Mouse (Mus musculus): ENCODE measurements around the gene Tnxb. TPM values are rescaled to one million over a fixed set of nuclear protein-coding genes. Genes with fewer than 3 reads are reported as not detected.
"Not testable (repeated sequence)": the region's sequence is repeated elsewhere in the genome, so short reads cannot be mapped to it uniquely, and the experiment has no call there.

Gene Tnxb
- polyA plus RNA-seq, 1 experiment: 11.0 TPM

DNA sequence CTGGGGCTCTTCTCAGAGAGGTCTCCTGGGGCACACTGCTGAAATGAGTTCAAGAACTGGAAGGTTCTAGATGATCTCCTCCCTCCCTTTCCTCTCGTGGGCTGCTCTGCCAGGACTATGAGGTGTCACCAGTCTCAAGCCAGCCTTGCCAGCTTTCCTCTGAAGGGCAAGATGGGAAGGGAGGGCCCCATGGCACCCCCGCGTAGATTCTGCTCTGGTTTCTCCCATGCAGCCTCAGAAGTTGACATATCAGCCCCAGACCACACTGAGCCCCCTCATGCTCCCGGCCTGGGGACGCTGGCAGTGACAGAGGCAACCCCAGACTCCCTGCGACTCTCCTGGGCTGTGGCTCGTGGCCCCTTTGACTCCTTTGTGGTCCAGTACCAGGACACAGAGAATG is 45.1 kb downstream of the Tnxb start:
- WGBS: 82% methylated on average over 7 of the region's 7 CpGs
- DNase-seq (ENCODE audit: low read depth, low spot score): not testable (repeated sequence)

DNA sequence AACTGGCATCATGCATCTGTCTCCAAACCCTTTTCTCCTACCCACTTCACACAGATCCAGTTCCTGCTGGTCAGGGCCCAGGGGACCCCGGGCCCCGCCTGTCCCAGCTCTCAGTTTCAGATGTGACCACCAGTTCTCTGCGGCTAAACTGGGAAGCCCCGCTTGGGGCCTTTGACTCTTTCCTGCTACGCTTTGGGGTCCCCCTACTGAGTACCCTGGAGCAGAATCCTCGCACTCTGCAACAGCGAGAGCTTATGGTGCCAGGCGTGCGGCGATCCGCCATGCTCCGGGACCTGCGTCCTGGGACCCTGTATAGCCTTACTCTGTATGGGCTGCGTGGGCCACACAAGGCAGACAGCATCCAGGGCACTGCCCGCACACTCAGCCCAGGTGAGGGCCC is 45.9 kb downstream of the Tnxb start:
- no peak for DNase-seq (ENCODE audit: low read depth, low spot score)
- 91% methylated on average over 15 of the region's 15 CpGs for WGBS

DNA sequence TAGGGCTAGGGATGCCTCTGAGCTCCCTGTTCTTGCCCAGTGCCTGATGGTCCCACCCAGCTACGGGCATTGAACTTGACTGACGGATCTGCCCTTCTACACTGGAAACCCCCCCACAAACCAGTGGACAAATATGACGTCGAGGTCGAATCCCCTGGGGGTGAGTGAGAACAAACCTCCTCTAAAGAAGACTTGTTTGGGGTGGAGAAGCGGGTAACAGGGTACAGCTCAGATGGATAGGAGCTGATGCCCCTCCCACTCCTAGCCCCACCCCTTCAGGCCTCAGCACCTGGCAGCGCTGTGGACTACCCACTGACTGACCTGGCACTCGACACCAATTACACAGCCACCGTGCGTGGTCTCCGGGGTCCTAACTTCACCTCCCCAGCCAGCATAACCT is 47.1 kb downstream of the Tnxb start:
- 75% methylated on average over 11 of the region's 11 CpGs for WGBS
- no peak for DNase-seq (ENCODE audit: low read depth, low spot score)

DNA sequence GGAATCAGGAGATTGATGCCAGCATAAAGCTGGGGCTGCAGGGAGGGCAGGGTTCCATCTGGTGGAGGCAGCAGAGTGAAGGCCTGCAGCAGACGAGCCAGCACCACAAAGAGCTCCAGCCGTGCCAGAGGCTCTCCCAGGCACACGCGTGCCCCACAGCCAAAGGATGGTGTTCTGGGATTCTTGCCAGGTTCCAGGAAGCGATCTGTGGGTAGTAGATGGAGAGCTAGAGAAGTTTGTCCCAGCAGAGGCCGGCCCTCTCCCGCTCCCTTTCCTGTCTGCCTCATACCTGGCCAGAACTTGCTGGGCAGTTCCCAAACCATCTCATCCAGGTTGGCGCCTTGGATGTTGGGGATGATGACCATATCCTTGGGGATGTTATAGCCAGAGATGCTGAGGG is 49.6 kb downstream of the Tnxb start:
- DNase-seq (ENCODE audit: low read depth, low spot score): not testable (repeated sequence)
- 61% methylated on average over 8 of the region's 8 CpGs for whole genome bisulfite sequencing

DNA sequence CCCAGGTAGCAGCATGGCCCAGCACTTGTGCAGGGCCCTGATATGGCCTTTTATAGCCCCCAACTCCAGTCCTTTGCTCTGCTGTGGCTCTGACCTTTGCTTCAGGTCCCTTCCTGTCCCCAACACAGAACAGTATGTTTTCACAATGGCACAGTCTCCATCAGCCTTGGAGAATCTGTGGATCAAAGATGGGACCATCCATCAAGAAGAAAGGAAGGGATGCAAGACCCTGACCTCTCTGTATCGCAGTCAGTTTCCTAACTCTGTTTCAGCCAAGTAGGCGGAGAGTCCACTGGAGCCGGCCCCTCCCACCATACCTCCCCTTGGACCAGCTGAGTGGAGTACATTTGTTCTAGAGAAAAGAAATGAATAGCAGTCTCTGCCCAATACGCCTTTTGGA is 51.9 kb downstream of the Tnxb start:
- WGBS: 85% methylated on average over 3 of the region's 4 CpGs
- not testable (repeated sequence) for DNase-seq (ENCODE audit: low read depth, low spot score)

DNA sequence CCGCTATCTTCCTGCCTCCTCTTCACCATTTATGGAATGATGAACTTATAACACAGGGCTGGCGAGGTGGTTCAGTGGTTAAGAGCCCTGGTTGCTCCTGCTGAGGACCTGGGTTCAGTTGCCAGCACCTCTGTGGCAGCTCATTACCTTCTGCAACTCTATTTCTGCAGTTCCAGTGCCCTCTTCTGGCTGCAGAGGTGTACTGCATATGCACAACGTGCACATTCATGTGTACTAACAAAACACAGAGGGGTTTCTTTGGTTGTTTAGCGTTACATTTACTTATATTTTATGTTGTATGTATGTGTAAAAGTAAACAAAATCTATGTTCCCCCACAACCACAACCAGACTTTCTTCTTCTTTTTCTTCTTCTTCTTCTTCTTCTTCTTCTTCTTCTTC is 52.7 kb downstream of the Tnxb start:
- WGBS: 80% methylated on average over 4 of the region's 4 CpGs
- no peak for DNase-seq (ENCODE audit: low read depth, low spot score)

DNA sequence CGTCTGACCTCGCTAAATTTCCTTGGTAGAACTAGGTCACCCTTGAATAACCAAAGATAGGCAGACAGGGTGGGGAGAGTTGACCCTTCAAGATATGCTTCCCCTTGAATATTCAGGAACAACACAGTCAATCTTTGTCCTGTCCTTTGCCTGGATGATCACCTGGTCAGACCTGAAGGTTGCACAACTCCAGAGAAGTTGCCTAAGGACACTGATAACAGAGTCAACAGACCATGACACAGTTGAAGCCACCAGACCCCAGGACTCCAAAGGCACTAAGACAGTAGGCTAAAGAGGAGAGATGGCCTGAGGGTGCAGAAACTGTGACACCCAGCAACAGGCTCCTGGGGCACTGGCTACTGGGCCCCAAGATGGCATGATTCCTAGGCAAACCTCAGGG is 57.6 kb downstream of the Tnxb start:
- no peak for DNase-seq (ENCODE audit: low read depth, low spot score)
- 87% methylated on average over 2 of the region's 2 CpGs for WGBS

DNA sequence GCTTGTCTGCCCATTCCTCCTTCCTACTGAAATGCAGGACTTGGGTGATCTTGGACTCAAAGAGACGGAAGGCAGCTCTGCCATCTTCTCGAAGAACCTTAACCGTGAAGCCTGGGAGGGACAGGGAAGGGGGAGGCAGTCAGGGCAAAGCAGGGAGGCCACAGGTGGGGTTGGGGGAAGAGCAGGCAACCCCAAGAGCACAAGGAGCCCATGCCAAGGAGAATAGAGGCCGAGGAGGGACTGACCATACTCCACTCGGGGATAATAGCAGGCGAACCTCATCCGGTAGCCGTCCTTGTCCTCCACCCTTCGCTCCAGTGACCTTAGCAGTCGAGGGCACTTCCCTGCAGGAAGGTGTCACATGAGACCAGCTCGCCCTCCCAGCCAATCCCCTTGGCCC is 58.8 kb downstream of the Tnxb start:
- WGBS: 81% methylated on average over 11 of the region's 11 CpGs
- not testable (repeated sequence) for DNase-seq (ENCODE audit: low read depth, low spot score)

DNA sequence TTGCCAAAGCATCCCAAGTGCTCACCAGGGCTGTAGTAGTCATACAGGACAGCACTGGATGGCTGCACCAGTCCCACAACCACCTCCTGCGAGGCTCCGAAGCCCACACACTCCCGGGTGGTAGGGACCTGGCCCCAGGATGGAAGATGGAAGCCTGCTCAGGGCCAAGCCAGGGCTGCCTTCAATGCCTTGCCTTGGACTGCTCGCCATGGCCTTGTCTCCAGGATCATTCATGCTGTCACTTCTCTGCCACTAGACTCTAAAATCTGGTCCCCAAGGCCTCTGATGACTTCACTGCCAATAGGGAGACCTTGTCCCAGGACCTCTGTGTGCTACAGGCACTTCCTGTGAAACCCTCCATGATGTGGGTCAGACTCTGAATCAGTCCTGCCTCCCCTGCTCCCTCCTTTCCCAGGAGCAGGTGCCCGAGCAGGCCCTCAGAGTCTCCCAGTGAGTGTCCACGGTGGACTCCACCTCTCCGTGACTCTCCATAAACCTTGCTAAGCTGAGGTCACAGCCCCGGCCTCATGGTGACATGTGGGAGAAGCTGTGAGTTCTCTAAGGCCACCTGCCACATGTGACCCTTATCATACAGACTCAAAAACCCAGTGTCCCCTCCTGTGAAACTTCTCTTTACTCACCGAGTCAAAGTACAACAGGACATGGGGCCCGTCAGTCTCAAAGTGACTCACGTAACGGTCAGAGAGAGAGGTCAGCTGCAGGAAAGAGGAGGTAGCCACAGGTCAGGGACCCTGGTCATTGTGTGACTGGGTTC is 59.6 kb downstream of the Tnxb start:
- WGBS: 75% methylated on average over 12 of the region's 12 CpGs
- not testable (repeated sequence) for DNase-seq (ENCODE audit: low read depth, low spot score)

DNA sequence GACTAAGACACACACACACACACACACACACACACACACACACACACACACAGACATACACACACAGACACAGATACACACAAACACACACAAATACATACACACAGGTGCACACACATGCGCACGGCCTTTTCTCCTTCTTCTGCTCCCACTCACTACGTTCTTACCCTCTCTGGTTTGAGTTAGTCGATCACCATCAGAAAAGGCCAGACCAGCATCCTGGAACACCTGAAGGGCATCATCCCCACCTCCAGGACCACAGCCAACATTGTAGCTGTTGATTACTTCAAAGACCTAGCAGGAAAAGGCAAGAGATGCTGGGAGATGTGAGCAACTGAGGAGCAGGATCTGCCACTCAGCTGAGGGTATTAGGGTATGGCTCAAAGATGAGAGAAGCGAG is 67.1 kb downstream of the Tnxb start:
- not testable (repeated sequence) for DNase-seq (ENCODE audit: low read depth, low spot score)
- WGBS: 81% methylated on average over 5 of the region's 5 CpGs

DNA sequence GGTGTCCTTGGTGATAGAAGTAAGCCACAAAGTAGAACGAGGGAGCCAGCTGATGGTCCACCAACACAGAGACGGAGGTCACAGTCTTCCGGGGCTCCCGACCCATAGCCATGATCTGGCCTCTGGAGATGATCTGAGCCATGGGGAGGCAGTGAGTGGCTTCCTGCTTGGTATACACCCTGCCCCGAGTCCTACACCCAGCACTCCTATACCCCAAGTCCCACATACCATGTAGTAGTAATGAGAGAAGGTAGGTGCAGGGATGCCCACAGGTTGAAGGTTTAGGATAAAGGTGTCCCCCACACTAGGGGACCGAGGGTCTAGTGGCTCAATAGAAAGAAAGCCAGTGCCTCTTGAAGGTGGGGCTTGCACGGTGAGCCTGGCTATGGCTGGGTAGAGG is 69.4 kb downstream of the Tnxb start:
- 84% methylated on average over 7 of the region's 7 CpGs for WGBS
- not testable (repeated sequence) for DNase-seq (ENCODE audit: low read depth, low spot score)

DNA sequence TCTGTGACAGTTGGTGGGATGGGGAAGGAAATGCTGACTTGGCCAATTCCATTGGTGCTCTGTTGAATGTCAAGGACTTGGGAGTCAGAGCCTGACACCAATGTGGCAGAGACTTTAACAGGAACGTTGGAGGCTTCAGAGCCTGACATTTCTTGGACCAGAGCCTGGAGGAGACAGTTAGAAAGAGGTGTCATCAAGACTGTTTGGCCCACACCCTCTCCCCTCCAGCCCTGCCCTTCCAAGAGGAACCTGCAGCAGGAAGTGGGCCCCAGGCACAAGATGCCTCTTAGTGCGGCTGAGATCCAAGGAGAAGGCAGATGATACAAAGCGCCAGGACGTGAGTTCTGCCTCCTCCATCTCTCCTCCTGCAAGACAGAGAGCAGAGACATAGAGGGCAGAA is 69.9 kb downstream of the Tnxb start:
- no peak for DNase-seq (ENCODE audit: low read depth, low spot score)
- WGBS: 52% methylated on average over 4 of the region's 4 CpGs

DNA sequence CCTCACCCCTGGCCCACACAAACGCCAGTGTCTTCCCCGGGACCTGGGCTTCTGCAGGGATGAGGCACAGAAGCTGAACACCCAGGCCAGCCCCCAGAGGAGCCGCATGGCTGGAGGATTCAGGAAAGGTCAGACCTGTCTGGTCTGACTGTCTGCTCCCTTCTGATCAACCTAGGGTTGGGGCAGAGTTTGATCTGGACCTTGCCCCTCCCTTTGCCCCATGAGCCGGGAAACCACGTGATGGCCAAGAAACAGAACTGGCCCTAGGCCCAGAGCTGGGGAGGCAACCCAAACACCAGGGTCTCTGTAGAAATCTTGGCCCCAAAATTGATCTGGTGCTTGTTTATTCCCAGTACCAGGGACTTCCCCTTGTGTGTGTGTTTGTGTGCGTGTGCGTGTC is 73.4 kb downstream of the Tnxb start, which contains the start of gene C4b:
TSS of gene C4b (minus strand) at position 164 of the 400 bp plus-strand sequence.
- DNase-seq (ENCODE audit: low read depth, low spot score): no peak
- WGBS: 62% methylated on average over 7 of the region's 7 CpGs

DNA sequence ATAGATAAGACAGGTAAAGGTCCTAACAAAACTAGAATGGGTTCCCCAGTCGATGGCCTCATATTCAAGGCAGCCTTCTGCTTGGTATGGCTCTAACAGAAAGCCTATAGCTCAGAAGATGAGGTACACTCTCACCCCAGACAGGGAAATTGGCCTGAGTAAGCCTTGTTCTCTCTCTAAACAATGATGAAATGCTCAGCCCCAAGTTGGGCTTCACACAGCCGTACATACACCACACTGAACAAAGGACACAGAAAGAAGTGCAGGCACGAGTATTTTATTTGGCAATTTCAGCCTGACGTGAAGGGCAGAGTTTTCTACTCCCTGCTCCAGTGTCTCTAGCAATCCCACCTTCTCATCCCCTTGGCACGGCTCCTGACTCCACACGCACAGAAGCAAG is 73.9 kb downstream of the Tnxb start:
- 66% methylated on average over 6 of the region's 6 CpGs for WGBS
- no peak for DNase-seq (ENCODE audit: low read depth, low spot score)

DNA sequence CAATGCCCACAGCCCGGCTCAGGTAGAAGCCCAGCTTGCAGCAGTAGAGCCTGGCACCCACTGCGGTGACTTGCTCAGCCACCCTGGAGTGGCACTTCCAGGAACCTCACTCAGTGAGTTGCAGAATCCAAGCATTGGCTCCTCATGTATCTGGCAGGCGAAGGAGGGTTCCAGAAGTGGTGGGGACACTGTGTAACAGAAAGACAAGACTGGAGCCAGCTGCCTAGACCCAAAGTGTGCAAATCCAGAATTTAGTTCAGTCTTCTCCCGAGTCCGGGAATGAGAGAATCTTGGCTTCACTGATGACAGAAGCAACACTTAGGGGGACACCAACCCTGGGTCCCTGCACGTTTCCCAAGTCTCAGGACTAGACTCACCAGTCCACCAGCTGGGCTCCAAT is 74.3 kb downstream of the Tnxb start:
- WGBS: 81% methylated on average over 6 of the region's 6 CpGs
- DNase-seq (ENCODE audit: low read depth, low spot score): not testable (repeated sequence)

DNA sequence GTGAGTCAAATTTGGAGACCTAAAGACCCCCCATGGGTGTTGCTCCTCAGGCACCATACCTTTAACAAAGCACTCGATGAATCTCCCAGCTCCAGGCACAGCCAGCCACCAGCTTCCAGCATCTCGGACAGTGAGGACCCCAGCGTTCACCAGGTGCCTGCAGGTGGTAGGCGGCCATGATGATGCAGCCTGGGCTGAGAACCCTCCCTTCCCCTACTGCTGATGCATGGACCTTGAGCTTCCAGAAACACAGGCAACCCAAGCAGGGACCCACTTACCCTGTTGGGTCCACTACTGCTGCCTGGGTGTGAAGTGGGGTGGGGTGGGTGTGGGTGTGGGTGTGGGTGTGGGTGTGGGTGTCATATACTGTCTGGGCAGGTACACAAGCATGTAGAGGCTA is 74.8 kb downstream of the Tnxb start:
- DNase-seq (ENCODE audit: low read depth, low spot score): not testable (repeated sequence)
- 88% methylated on average over 4 of the region's 4 CpGs for WGBS

DNA sequence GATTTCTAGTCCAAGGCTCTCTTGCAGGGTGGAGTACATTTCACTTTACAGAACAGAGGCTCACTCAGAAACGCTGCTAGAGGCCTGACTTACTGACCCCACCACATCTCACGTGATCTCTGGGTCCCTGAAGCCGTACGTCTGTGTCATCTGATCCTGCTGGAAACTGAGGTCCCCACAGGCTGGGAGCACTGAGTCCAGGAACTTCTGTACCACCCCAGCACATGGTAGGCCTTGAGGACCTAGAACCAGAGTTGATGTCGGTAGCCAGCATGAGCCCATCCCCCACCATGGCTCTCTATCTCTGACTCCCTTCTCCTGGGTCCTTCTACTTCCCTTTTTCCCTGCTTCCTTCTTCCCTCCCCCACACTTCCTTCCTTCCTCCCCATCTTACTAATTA is 76.2 kb downstream of the Tnxb start:
- 78% methylated on average over 5 of the region's 5 CpGs for WGBS
- DNase-seq (ENCODE audit: low read depth, low spot score): no peak

DNA sequence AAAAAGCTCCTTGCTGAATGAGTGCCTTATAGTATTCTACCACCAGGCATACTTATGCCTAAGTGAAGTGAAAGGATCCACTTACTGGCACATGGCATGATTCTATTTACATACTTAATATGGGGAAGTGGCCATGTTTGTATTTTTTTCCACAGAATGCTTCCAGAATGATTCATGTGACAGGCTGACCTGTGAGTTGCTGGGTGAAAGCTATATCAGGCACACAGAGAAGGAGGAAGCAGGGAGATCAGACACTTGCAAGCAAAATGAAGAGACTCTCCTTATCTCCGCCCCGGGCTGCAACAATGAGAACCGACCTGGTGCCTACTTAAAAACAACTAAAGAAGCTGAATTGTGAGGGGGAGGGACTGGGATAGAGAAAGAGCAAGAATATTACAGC is 91.1 kb downstream of the Tnxb start:
- WGBS: 54% methylated on average over 3 of the region's 3 CpGs
- DNase-seq (ENCODE audit: low read depth, low spot score): no peak

Data from large intestine, adult 2 months (tissue).